Mouse (Mus musculus): ENCODE measurements around the gene Heatr6. TPM values are rescaled to one million over a fixed set of nuclear protein-coding genes. Genes with fewer than 3 reads are reported as not detected.

Gene Heatr6
- 6.9 and 7.2 TPM in 2 replicates for polyA plus RNA-seq (2021; fragmentation: Nextera tagmentation)
- long read RNA-seq, experiment 1, full-length matches to known transcripts, result 1 of 24 reads
- long read RNA-seq, experiment 1, partial matches to known transcripts, result 18 of 24 reads
- long read RNA-seq, experiment 1, other reads (novel, unspliced or antisense), result 5 of 24 reads
- long read RNA-seq, experiment 2, full-length matches to known transcripts, result 14 of 41 reads
- long read RNA-seq, experiment 2, partial matches to known transcripts, result 11 of 41 reads
- long read RNA-seq, experiment 2, other reads (novel, unspliced or antisense), result 16 of 41 reads

DNA sequence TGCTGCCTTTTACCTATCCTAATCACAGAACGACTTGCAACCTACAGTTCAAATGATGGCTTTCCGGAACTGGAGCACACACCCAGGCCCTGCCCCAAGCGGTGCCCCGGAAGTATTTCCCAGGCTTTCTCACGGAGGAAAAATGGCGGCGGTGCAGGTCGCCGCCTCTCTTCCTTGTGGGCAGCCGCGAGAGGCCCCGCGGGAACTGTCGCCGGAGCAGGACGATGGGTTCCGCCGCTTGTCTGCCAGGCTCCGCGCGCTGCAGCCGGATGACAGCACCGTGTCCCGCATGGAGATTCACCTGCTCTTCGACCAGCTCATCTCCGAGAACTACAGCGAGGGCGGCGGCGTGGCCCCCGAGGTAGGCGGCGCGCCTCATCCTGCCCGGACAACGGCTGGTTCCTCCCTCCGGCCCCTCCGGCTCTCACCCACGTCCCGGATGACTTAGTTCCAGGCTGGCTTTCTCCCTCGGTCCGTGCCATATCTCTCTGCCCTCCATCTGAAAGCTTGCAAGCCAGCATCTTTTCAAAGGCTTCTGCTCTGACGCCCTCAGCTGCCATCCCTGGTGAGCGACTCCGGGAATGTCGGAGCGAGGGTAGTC, at the start of gene Heatr6:
Gene Heatr6 (plus strand): TSS at position 116 of the 601 bp plus-strand sequence.

DNA sequence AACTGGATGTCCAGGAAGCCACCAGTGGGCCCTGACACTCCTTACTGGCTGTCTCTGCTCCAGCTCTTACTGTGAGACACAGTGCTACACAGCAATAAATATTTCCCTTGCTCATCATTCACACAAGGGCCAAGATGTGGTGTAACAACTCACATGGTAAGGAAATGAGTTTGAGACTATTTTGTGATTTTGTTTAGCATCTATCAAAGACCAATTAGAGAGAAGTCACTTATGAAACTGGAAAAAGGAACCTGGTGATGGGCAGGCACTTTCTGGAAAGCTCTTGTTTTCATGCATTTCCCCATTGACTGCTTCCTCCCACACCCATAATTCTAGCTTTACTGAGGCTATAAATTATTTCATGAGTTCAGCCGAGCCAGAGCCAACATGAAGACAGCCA, 49.8 kb upstream of the Heatr6 start, which contains the start of gene Wfdc17:
Gene Wfdc17 (plus strand): TSS at position 287 of the 400 bp plus-strand sequence.

DNA sequence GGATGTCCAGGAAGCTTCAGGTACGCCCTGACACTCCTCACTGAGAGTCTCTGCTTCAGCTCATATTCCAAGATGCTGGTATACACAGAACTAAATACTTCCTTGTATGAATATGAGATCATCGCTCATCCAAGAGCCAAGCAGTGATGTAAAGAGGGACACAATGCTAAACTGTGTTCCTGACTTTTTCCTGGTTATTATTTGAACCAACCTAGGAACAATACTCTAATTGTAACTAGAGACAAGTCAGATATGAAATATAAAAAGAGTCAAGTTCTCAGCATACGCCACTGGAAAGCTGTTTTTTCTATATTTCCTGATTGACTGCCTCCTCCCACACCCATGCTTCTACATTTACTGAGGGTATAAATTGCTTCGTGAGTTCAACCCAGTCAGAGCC, 44.8 kb upstream of the Heatr6 start, which contains the start of gene Wfdc18:
Gene Wfdc18 (plus strand): TSS at position 301 of the 400 bp plus-strand sequence.

DNA sequence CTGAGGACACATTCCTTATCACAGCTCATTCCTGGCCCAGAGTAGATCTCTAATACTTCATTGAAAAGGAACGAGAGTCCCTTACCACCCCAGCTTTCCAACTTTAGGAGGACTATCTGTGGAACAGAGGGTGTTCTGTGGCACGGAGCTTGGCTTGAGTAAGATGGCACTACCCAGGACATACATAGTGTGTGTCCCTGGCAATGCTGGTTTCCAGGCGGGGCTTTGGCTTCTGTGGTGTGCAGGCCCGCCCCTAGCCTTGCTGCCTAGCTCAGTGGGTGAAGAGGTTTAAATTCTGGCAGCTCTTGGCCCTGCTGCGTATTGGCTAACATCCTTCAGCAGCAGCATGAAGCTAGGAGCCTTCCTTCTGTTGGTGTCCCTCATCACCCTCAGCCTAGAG, 6.8 kb upstream of the Heatr6 start, which contains the start of gene Wfdc21:
Gene Wfdc21 (plus strand): TSS at position 260 of the 400 bp plus-strand sequence.

Other genes starting within 250 kb of the Heatr6 start
- gene Heatr9, start 231.5 kb upstream of the Heatr6 start, polyA plus RNA-seq (2021; fragmentation: Nextera tagmentation), result not detected in 2 replicates
- 1.1 and 4.9 TPM in 2 replicates for gene Ccl5, start 223.2 kb upstream of the Heatr6 start, polyA plus RNA-seq (2021; fragmentation: Nextera tagmentation)
- 0.89 and 1.9 TPM in 2 replicates for gene Ccl9, start 175.1 kb upstream of the Heatr6 start, polyA plus RNA-seq (2021; fragmentation: Nextera tagmentation)
- gene Ccl6, start 160.6 kb upstream of the Heatr6 start, polyA plus RNA-seq (2021; fragmentation: Nextera tagmentation), result 2.1 and 2.5 TPM in 2 replicates
- gene Rpl9-ps1, start 108.1 kb upstream of the Heatr6 start, polyA plus RNA-seq (2021; fragmentation: Nextera tagmentation), result not detected in 2 replicates
- 1.1 and 1.3 TPM in 2 replicates for gene Ccl3, start 104.3 kb upstream of the Heatr6 start, polyA plus RNA-seq (2021; fragmentation: Nextera tagmentation)
- 1.2 and 1.3 TPM in 2 replicates for gene Ccl4, start 91.1 kb upstream of the Heatr6 start, polyA plus RNA-seq (2021; fragmentation: Nextera tagmentation)
- 1.8 and 2.6 TPM in 2 replicates for gene Wfdc17, start 49.7 kb upstream of the Heatr6 start, polyA plus RNA-seq (2021; fragmentation: Nextera tagmentation)
- 7.8 and 8.6 TPM in 2 replicates for gene Wfdc18, start 44.7 kb upstream of the Heatr6 start, polyA plus RNA-seq (2021; fragmentation: Nextera tagmentation)
- gene Wfdc21, start 6.8 kb upstream of the Heatr6 start, polyA plus RNA-seq (2021; fragmentation: Nextera tagmentation), result not detected in 2 replicates
- gene Hnf1b, start 96.4 kb downstream of the Heatr6 start, polyA plus RNA-seq (2021; fragmentation: Nextera tagmentation), result 0.78 and 1.0 TPM in 2 replicates
- 10.5 and 10.9 TPM in 2 replicates for gene Ddx52, start 188.4 kb downstream of the Heatr6 start, polyA plus RNA-seq (2021; fragmentation: Nextera tagmentation)
- 5.9 and 7.0 TPM in 2 replicates for gene Synrg, start 210.7 kb downstream of the Heatr6 start, polyA plus RNA-seq (2021; fragmentation: Nextera tagmentation)

Measured in layer of hippocampus, adult 6 months (tissue).